Mouse (Mus musculus): ENCODE results near the gene Ak2.

DNA sequence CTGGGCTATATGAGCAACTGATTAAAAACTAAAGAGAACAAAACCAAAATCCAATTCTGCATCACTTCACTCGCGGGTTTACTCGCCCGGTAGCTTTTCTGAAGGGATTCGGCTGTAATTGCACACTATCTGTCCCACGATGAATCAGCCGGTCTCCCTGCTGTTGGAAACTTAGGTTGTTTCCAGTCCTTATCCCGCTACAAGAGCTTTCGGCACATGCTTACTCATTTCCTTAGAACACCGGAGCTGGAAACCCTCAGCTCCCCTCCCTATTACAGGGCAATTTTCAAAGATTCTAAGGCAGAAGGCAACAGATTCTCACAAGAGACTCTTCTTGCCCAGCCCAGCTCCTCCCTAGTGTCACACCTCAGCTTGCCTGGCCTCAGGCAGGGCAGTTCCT, 25.4 kb downstream of the Ak2 start:
- TF ChIP-seq CTCF (IDR thresholded peaks at IDR 0.05; ENCODE audit: borderline replicate concordance, control insufficient read depth, extremely low read depth, insufficient read depth, low read length, poor library complexity) (no peak), POLR2A (IDR thresholded peaks at IDR 0.05; ENCODE audit: control insufficient read depth, extremely low read depth, insufficient read depth, low read length, poor library complexity) (no peak)
